Mouse (Mus musculus) testis, adult 2 months (tissue): ENCODE results near the gene Daam1. TPM values are rescaled to one million over a fixed set of nuclear protein-coding genes. Genes with fewer than 3 reads are reported as not detected.
A peak's percentile ranks its signal among the peaks of the same experiment; 100 is the strongest.

Experiments used
- H3K27ac ChIP-seq: fragments of 200-500 bp; 2 replicates; pipeline ENCODE4 v1.5.1; 2012; ENCODE audit warnings: low read depth, low read length; ENCODE audit not compliant: control insufficient read depth, insufficient read depth
- H3K27me3 ChIP-seq: fragments of 200-500 bp; 2 replicates; pipeline ENCODE4 v1.6.1; 2012; ENCODE audit warnings: mild to moderate bottlenecking, low read length, moderate library complexity; ENCODE audit not compliant: control insufficient read depth, insufficient read depth
- H3K36me3 ChIP-seq: fragments of 200-500 bp; 2 replicates; pipeline ENCODE4 v1.6.1; 2012; ENCODE audit warnings: mild to moderate bottlenecking, low read length; ENCODE audit not compliant: control insufficient read depth, insufficient read depth
- H3K4me1 ChIP-seq: fragments of 200-500 bp; 2 replicates; pipeline ENCODE4 v1.6.1; 2012; ENCODE audit warnings: low read length; ENCODE audit not compliant: control insufficient read depth, insufficient read depth
- H3K4me3 ChIP-seq: fragments of 200-500 bp; 2 replicates; pipeline ENCODE4 v1.5.1; 2012; ENCODE audit warnings: low read depth, mild to moderate bottlenecking, low read length, moderate library complexity, mixed read lengths; ENCODE audit not compliant: control insufficient read depth
- CTCF ChIP-seq: fragments of 200-500 bp; IDR thresholded peaks from 2 replicates; pipeline ENCODE4 v1.5.1; 2012; ENCODE audit warnings: low read depth, mild to moderate bottlenecking, inconsistent platforms, low read length, moderate library complexity; ENCODE audit not compliant: control insufficient read depth, insufficient read depth, insufficient replicate concordance
- POLR2A ChIP-seq: fragments of 200-500 bp; IDR thresholded peaks from 2 replicates; pipeline ENCODE4 v1.6.1; 2012; ENCODE audit warnings: low read depth, mild to moderate bottlenecking, inconsistent platforms, low read length, moderate library complexity; ENCODE audit not compliant: control insufficient read depth
- polyA plus RNA-seq: library from polyadenylated mRNA; depleted of rRNA; stranded (reverse); fragments of >200 nt; gene quantifications from 2 replicates; pipeline ENCODE4 v1.2.3, GENCODE M21; 2012

The Daam1 gene
- polyA plus RNA-seq, 1 experiment: 6.6 TPM

GRCm38 (mm10) chr12:71821272-71821671 is 9.6 kb upstream of the Daam1 start:
- H3K4me3 ChIP-seq: no peak overlapping the region
- no peaks in the 10 kb centered on the region for H3K4me1 ChIP-seq
- TF ChIP-seq CTCF (no peak), POLR2A (no peak)
- no peaks in the 10 kb centered on the region for H3K27me3 ChIP-seq
- no peaks in the 10 kb centered on the region for H3K36me3 ChIP-seq
- H3K27ac ChIP-seq: no peak overlapping the region

- no peak for TF ChIP-seq CTCF
- TF ChIP-seq POLR2A: no peak
- Histone ChIP-seq H3K4me1 (no peaks in the 10 kb centered on the region), H3K36me3 (no peaks in the 10 kb centered on the region), H3K27ac (no peak overlapping the region), H3K4me3 (no peak overlapping the region), H3K27me3 (no peaks in the 10 kb centered on the region)
Measured at GRCm38 (mm10) chr12:71821743-71822142, 9.1 kb upstream of the Daam1 start.

GRCm38 (mm10) chr12:71824927-71825326 is 6.0 kb upstream of the Daam1 start:
- H3K27ac ChIP-seq: no peak overlapping the region
- H3K4me1 ChIP-seq: no peaks in the 10 kb centered on the region
- TF ChIP-seq POLR2A (no peak), CTCF (no peak)
- no peaks in the 10 kb centered on the region for H3K36me3 ChIP-seq
- H3K4me3 ChIP-seq: no peak overlapping the region
- no peaks in the 10 kb centered on the region for H3K27me3 ChIP-seq

- peak overlapping the region; percentile 98 for H3K4me3 ChIP-seq
- TF ChIP-seq CTCF: no peak
- TF ChIP-seq POLR2A: no peak
- H3K4me1 ChIP-seq: peaks cover 25% of the 10 kb centered on the region
- H3K36me3 ChIP-seq: no peaks in the 10 kb centered on the region
- no peaks in the 10 kb centered on the region for H3K27me3 ChIP-seq
- H3K27ac ChIP-seq: peak overlapping the region; percentile 60
Measured at GRCm38 (mm10) chr12:71830139-71830538, 739 bp upstream of the Daam1 start.

- H3K27ac ChIP-seq: peak overlapping the region; percentile 91
- TF ChIP-seq CTCF (no peak), POLR2A (no peak)
- H3K4me1 ChIP-seq: peaks cover 25% of the 10 kb centered on the region
- no peaks in the 10 kb centered on the region for H3K27me3 ChIP-seq
- peak overlapping the region; percentile 98 for H3K4me3 ChIP-seq
- no peaks in the 10 kb centered on the region for H3K36me3 ChIP-seq
Measured at GRCm38 (mm10) chr12:71831258-71832087, 595 bp downstream of the Daam1 start.

- Histone ChIP-seq H3K27ac (peak overlapping the region; percentile 39), H3K27me3 (no peaks in the 10 kb centered on the region), H3K36me3 (no peaks in the 10 kb centered on the region), H3K4me3 (peak overlapping the region; percentile 98), H3K4me1 (peaks cover 25% of the 10 kb centered on the region)
- TF ChIP-seq CTCF (no peak), POLR2A (no peak)
Measured at GRCm38 (mm10) chr12:71832225-71832624, 1.3 kb downstream of the Daam1 start.

GRCm38 (mm10) chr12:71834041-71834440 is 3.2 kb downstream of the Daam1 start:
- Histone ChIP-seq H3K27me3 (no peaks in the 10 kb centered on the region), H3K4me1 (peaks cover 25% of the 10 kb centered on the region), H3K27ac (no peak overlapping the region), H3K36me3 (no peaks in the 10 kb centered on the region), H3K4me3 (peak overlapping the region; percentile 58)
- TF ChIP-seq POLR2A (no peak), CTCF (no peak)
